Mouse (Mus musculus): ENCODE data around the gene Htr1d.

GRCm38 (mm10) chr4:136444561-136444960 lies 21.2 kb downstream of the Htr1d start:
- TF ChIP-seq CTCF (IDR thresholded peaks at IDR 0.05; ENCODE audit: extremely low read depth, insufficient read depth, insufficient read length, insufficient replicate concordance) = no peak
- TF ChIP-seq POLR2A (IDR thresholded peaks at IDR 0.05; ENCODE audit: low read depth, low read length) = no peak
